Mouse (Mus musculus) adrenal gland, postnatal 10 days (tissue): ENCODE results near the gene Tnfrsf22. TPM values are rescaled to one million over a fixed set of nuclear protein-coding genes. Genes with fewer than 3 reads are reported as not detected.
"Not testable (repeated sequence)": the region's sequence is repeated elsewhere in the genome, so short reads cannot be mapped to it uniquely, and the experiment has no call there.

Experiments used
- DNase-seq: peaks from one replicate; pipeline ENCODE4 v3.0.0; 2021; ENCODE audit warnings: mixed read lengths
- long read RNA-seq, 2 experiments: library from polyadenylated mRNA; stranded (forward); transcript quantifications; one replicate each; pipeline ENCODE4 v2.0.0; 2021
- total RNA-seq, 2 experiments: library from RNA; stranded (reverse); gene quantifications; 2 replicates each; pipeline ENCODE4 v1.2.3; 2021

Gene Tnfrsf22
- 1 to 10 TPM; 5.2 to 7.0 TPM for total RNA-seq
- long read RNA-seq, experiment 1, partial matches to known transcripts, result 0 of 2 reads
- long read RNA-seq, experiment 1, other reads (novel, unspliced or antisense), result 0 of 2 reads
- long read RNA-seq, experiment 2, result 0 reads

DNA sequence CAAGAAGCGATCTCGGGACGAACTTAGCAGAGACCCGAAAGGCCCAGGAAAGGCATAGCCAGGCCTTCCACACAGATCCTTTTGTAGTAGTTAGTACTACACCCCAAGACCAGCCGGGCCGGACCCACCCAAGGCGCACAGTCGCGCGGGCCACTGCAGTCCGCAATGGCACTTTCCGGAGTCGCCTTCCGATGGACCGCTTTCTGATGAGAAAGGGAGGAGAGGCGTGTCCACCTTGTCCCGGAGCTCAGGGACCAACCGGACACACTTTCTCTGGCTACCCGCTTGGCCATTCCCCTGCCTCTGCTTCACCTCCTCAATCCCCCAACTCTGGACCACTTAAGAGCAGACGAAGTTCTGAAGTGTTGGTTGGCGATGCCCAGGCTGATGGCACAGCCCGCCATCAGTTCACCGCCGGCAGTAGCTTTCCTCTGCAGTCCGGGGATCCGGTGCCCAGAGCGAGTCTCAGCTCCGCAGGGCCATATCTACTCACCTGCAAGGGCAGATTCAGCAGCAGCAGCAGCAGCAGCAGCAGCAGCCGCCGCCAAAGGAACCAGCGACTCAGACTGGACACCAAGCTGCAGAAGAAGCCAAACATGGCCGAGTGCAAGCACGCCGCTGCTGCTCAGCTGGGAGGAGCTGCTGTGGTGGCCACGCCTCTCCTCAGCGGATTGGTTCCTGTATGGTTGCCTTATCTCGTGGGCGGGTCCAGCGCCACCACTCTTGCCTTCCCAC lies at the start of gene Tnfrsf22:
Gene Tnfrsf22, minus strand, starts transcription at position 628 of the 735 bp plus-strand sequence.
- peak; percentile 89 for DNase-seq

DNA sequence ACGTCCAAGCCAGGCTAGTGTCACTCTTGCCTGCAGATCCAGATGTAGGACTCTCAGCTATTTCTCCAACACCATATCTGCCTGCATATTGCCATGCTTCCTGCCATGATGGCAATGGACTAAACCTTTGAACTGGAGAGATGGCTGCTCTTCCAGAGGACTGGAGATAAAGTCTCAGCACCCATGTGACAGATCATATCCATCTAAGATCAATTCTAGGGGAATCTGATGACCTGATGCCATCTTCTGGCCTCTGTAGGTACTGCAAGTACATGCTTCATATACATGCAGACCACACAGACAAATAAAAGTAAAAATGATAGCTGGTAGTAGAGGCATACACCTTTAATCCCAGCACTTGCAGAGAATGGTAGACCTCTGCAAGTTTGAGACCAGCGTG lies 46.7 kb upstream of the Tnfrsf22 start:
- peak; percentile 60 for DNase-seq

DNA sequence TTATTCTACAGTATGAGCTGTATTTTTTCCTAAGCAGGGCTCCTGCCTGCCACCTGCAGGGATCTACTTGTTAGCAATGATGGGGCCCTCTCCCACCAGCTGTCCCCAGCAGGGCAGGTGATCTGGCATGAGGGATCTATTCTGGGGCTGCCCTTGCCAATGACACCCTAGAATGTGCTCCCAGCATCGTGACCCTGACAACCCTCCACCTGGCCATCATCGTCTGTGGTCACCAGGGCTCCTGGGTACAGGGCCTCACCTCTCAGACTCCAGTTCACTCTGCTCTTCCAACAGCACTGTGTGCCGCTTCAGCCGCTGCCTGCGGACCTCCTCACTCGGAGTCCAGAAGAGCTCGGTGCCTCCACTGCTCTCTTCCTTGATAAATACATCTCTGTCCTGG lies 45.1 kb upstream of the Tnfrsf22 start:
- no peak for DNase-seq

DNA sequence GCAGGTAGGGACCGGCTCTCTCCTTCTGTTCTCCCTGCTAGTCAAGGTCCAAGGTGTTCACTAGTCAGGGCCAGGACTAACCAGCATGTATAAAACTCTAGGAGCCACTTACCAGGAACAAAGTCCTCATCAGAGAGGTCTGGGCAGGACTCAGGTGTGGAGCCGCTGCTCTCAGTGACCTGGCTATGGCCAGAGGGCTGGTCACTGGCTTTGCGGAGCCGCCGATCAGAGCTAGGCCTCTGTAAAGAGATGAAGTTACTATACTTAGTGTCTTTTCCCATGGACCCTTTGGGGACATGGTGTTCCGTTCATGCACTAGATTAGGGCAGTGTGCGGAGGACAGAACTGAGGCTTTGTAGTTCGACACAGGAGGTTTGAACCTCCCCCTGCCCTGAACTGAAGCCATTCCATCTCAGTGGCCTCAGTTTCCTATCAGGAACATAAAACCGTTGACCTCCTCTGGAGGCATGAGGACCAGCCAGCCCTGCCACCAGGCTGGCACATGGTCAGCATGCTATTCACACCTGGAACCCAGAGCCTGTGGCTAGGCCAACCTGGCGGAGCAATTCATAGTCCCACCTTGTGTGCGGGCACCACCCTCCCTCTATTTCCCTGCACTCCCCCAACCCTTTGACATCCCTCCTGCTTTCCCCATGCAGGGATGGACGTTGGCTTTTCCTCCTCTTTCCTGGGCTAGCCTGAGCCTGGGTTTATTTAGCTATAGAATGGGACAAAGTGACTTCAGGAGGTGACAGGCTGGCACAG lies 43.5 kb upstream of the Tnfrsf22 start:
- no peak for DNase-seq

DNA sequence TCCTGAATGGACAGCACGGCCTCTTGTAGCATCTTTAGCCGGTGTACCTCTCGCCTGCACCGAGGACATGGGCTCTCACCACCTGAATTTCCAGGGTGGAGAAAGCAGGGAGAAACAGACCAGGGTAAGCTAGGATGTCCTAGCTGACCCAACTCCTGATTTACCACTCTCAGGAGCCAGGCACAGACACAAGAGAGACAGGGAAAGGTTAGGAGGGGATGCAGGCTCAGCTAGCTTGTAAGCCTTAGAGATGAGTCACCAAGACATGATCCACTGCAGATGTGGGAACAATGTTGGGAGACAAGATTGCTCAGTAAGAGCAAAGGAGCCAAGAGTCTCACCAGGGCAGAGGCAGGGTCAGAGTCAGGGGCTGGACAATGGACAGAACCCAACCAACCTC lies 42.4 kb upstream of the Tnfrsf22 start:
- no peak for DNase-seq

DNA sequence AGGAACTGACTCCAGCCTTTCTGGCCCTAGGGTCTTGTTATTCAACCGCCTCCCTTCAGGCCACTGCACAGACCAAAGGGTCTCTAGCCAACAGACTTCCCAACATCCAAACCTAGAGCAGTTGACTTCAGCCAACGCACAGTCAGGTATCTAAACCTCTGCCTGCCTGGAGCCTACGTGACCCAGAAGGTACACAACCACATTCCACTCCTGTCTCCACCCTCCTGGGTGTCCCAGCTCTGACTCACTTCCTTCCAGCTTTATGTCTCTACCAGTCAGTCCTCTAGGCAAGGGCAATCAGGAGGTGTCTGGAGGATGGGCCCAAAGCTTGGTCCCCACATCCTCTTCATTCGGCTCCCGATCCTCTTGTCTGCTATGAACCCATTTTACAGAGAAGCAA lies 41.7 kb upstream of the Tnfrsf22 start:
- DNase-seq, result no peak

DNA sequence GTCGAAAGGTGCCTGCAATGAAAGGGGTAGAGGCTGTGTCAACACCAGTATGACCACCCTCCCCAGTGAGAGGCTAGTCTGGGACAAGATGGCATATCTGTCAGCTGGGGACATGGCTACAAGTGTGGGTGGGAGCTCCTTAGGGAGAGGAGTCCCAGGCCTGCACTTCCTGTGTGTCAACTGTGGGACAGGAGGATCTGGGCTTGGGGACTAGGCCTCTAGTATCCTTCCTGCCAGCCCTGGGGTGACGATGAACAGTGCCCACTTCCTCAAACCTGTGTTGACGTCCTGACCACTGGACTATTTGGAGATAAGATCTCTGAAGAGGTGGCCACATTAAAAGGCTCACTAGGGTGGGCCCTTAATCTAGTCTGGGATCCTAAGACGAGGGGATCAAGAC lies 40.5 kb upstream of the Tnfrsf22 start:
- no peak for DNase-seq

DNA sequence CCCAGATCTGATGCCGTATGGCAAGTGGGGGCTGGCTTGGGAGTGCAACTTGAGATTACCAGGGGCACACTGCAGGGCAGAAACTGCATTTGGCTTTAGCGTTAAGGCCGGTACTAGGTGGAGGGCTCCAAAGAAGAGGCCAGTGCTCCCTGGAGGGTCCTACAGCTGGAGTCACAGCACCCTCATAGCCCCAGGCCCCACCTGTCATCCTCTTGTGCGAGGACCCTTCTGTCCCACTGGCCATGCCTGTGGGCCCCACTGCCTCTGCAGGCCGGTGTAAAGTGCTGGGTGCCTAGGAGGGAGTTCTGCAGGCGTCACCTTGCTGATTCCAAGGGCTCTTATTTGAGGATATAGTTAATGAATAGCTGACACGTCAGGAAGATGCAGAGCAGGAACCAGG lies 40.0 kb upstream of the Tnfrsf22 start:
- DNase-seq, result no peak

DNA sequence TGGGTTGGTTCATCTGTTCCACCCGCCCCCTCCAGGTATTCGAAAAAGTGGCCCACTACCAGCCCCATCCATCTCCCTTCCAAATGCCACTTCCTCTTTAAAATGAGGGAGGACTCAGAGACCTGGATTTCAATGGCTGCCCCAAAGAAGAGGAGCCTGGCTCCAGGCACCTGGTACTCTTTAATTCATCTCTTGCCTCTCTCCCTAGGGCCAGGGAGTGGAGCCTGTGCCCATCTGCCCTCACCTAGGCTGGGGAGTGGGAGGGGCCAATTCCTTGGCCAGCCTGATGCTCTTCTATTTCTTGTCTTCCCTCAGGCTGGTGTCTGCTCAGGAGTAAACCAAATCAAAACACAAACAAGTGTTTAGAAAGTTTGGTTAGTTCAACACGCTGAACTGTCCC lies 37.2 kb upstream of the Tnfrsf22 start:
- not testable (repeated sequence) for DNase-seq

DNA sequence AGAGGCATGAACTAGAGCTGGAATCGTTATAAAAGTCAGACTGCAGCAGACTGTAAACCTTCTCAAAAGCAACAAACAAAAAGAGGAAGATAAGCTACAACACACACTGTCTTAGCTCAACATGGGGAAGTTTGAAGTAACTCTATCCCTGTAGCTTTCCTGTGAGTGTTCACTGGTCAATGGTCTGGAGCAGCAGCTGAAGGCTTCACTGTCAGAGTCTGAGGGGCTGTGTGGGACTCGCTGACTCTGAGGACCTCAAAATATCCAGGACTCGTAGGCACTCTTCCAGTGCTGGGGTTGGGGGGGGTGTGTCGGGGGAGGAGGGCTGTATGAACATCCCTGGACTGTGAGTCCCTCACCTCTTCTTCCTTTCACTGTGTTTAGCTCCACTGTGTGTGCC lies 36.7 kb upstream of the Tnfrsf22 start:
- not testable (repeated sequence) for DNase-seq

DNA sequence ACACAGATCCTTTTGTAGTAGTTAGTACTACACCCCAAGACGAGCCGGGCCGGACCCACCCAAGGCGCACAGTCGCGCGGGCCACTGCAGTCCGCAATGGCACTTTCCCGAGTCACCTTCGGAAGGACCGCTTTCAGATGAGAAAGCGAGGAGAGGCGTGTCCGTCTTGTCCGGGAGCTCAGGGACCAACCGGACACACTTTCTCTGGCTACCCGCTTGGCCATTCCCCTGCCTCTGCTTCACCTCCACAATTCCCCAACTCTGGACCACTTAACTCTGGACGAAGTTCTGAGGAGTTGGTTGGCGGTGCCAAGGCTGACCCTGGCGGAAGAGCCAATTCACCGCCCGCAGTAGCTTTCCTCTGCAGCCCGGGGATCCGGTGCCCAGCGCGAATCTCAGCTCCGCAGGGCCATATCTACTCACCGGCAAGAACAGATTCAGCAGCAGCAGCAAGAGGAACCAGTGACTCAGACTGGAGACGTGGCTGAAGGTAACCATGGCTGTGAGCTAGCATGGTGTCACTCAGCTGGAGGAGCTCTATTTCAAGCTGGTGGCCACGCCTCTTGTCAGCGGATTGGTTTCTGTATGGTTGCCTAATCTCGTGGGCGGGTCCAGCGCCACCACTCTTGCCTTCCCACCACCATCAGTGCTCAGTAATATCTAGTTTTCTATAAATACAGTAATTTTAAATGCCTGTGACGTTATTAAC lies 36.1 kb upstream of the Tnfrsf22 start, which contains the start of gene Tnfrsf23:
Gene Tnfrsf23, minus strand, starts transcription at position 514 of the 709 bp plus-strand sequence.
- peak; percentile 88 for DNase-seq

DNA sequence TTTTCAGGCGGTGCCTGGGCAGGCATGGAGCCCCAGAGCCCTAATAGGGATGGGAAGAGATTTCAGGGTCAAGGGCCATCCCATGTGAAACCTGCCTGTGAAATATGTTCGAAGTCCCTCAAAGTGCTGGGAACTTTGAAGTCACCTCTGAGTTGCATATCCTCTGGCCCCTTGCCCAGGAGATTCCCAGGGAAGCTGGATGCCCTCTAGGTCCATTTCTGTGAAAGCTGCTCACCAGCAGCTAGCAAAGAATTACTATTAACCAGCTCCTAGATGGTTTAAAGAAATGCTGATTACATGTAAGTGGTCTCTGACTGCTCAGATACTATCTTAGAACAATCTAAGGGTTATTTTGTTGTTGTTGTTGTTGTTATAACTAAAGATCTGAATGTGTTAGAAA lies 35.1 kb upstream of the Tnfrsf22 start:
- not testable (repeated sequence) for DNase-seq

DNA sequence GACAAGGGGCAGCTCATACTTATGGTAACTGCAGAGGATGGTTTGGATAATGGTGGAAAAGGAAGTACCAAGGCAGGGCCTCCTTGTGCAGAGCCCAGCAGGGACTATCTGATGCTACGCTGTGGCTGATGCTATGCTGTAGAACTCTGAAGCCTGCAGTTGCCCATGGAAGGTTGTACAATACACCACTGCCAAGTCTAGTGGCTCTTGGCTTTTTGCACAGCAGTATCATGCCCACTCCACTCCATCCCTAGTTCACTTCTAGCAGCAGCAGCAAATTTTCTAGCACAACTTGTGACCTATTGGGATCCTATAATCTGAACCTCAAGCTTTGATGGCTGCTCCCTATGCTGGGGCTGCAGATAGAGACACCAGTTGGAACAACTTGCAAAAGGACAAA lies 32.1 kb upstream of the Tnfrsf22 start:
- no peak for DNase-seq

DNA sequence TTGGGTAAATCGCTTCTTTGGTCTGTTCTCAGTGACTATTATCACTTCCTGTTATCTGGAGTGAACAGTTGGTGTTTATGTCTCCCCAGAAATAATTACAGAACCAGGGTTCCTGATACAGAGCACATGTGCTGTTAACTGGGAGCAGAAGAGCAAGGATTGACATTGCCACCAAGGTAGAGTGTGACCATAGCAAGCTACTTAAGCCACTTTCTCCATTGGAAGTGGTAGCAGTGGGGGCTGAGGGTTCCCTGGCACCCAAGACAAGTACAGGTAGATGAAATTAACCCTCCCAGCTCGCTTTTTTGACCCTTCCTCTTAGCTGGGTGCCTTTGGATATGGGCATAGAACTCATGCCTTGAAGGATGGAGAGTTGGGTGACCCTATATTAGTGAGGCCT lies 31.4 kb upstream of the Tnfrsf22 start:
- not testable (repeated sequence) for DNase-seq

DNA sequence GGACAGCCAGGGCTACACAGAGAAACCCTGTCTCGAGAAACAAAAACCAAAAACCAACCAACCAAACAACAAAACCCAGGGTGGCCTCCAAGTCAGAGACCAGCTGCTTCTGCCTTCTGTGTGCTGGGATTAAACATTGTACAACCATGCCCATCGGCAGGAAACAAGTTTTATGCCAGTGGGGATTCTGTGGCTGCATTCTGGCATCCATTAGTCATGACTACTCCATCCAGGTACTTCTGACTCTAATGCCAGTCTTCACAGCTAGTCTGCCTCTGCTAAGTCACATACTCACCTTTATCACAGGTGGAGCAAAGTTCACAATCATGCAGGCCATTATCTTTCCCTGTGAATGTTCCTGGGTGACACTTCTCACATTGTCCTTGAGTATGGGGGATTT lies 30.2 kb upstream of the Tnfrsf22 start:
- not testable (repeated sequence) for DNase-seq

DNA sequence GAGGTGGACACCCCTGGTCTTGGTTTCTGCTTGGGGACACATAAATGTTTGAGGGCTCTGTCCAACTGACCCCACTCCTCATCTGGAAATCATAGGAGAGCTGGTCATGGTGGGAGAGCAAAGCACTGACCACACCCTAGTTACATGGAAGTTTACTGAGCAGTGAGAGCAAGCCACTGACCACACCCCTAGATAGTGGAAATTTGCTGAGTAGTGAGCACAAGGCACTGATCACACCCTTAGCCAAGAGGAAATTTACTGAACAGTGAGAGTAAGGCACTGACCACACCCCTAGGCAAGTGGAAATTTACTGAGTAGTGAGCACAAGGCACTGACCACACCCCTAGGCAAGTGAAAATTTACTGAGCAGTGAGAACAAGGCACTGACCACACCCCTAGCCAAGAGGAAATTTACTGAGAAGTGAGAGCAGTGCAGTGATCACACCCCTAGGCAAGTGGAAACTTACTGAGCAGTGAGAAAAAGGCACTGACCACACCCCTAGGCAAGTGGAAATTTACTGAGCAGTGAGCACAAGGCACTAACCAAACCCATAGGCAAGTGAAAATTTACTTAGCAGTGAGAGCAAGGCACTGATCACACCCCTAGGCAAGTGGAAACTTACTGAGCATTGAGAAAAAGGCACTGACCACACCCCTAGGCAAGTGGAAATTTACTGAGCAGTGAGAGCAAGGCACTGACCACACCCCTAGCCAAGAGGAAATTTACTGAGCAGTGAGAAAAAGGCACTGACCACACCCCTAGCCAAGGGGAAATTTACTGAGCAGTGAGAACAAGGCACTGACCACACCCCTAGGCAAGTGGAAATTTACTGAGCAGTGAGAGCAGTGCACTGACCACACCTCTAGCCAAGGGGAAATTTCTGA lies 17.2 kb upstream of the Tnfrsf22 start:
- DNase-seq, result no peak

DNA sequence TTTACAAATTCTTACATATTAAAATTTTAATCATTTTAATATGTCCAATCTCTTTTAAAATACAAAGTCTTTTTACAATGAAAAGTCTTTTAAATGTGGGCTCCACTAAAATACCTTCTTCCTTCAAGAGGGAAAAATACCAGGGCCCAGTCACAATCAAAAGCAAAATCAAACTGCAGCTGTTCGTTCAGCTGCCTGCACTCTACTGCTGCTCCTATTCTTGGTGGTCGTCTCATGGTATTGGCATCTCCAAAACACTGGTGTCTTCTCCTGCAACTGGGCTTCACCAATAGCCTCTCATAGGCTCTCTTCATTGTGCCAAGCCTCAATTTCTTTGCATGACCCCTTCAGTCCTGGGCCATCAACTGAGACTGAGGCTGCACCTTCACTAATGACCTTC lies 14.0 kb upstream of the Tnfrsf22 start:
- no peak for DNase-seq

DNA sequence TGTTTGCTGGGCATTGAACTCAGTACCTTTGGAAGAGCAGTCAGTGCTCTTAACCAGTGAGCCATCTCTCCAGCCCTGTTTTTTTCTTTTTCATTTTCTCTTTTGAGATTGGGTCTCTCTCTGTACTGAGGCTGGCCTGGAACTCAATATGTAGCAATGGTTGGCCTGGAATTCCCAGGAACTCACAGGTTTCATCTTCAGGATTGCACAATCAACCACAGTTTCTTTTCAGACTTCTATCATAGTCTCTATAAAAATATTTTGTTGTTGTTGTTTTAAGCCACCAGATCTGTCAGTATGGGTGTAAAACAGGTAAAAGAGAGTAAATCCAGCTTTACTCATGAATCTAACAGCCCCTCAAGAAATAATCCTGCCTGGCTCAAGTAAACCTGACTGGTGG lies 11.3 kb upstream of the Tnfrsf22 start:
- DNase-seq, result no peak

DNA sequence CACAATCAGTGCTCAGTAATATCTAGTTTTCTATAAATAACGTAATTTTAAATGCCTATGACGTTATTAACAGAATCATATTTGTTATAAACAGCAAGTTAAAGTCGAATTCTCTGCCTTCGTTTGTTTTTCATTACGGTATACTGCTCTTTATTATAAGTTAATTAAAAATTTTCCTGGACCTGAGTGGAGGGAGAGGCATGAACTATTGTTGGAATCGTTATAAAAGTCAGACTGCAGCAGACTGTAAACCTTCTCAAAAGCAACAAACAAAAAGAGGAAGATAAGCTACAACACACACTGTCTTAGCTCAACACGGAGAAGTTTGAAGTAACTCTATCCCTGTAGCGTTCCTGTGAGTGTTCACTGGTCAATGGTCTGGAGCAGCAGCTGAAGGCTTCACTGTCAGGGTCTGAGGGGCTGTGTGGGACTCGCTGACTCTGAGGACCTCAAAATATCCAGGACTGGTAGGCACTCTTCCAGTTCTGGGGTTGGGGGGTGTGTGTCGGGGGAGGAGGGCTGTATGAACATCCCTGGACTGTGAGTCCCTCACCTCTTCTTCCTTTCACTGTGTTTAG lies 397 bp upstream of the Tnfrsf22 start:
- not testable (repeated sequence) for DNase-seq

DNA sequence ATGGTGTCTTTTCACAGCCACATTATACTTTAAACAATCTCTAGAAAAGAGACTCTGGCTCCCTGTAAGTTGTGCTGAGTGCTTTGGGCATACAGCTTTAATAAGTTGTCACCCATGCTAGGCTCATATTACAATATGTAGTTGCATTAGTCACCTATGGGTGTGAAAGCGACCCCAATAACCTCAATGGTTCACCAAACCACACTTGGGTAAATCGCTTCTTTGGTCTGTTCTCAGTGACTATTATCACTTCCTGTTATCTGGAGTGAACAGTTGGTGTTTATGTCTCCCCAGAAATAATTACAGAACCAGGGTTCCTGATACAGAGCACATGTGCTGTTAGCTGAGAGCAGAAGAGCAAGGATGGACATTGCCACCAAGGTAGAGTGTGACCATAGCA lies 5.5 kb downstream of the Tnfrsf22 start:
- DNase-seq, result not testable (repeated sequence)

DNA sequence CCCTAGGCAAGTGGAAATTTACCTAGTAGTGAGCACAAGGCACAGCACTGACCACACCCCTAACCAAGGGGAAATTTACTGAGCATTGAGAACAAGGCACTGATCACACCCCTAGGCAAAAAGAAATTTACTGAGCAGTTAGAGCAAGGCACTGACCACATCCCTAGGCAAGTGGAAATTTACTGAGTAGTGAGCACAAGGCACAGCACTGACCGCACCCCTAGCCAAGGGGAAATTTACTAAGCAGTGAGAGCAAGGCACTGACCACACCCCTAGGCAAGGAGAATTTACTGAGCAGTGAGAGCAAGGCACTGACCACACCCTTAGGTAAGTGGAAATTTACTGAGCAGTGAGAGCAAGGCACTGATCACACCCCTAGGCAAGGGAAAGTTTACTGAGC lies 12.8 kb downstream of the Tnfrsf22 start:
- DNase-seq, result no peak
